Mouse (Mus musculus) ZHBTc4 (cell line): ENCODE measurements around the gene Ppp4r3a.

Experiments used
- DNase-seq: peaks from one replicate; pipeline ENCODE4 v3.0.0-alpha.2; 2011; ENCODE audit warnings: low read depth, low spot score

Ppp4r3a gene

DNA sequence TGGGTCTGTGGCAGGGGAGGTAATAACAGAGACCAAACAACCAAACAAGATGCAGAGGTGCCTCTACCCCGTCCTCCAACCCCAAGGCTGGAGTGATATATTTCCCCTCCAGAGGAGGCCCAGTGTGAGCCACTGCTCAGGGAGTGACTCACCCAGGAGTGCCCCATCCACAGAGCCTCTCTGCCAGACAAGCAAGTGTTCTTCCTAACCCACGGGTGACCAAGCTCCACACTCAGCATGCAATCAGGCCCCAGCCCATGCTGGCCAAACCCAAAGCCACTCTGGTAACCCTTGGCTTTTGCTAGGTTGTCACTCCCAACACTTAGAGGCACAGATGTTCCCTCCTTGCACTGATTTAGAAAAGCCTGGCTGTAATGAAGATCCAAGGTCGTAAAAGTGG lies 90.4 kb downstream of the Ppp4r3a start:
- DNase-seq: no peak

DNA sequence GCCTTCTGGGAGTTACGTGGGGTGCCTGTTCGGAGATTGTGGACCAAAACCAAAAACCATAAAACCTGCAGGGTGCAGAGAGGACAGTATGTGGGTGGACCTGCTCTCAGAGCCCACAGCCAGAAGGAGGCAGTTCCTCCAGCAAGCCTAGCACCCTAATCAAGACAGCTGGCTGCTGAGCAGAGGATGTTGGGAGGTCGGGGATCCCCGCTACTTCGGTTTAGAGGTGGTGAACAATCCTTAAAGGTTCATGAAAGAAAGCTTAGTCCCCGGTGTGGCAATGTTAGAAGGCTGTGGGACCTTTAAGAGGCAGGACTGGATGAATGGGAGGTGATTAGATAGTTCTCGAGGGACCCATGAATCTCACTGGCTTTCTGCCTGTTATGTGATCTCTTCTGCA lies 91.0 kb downstream of the Ppp4r3a start:
- no peak for DNase-seq

DNA sequence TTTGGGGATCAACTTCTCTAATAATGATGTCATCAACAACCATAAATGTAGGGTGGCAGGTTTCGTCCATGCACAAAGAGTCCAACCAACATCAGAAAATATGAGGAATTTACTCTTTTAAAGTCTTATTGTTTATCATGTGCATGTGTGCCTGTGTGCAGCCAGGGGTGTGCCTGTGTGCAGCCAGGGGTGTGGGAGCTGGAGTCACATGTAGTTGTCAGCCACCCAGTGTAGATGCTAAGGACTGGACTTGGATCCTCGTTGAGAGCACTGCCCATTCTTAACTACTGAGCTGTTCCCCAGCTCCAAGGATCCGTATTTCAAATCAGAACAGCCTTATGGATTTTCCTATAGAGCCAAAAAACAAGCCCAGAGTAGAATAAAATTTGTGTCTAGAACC lies 92.4 kb downstream of the Ppp4r3a start:
- DNase-seq: no peak

DNA sequence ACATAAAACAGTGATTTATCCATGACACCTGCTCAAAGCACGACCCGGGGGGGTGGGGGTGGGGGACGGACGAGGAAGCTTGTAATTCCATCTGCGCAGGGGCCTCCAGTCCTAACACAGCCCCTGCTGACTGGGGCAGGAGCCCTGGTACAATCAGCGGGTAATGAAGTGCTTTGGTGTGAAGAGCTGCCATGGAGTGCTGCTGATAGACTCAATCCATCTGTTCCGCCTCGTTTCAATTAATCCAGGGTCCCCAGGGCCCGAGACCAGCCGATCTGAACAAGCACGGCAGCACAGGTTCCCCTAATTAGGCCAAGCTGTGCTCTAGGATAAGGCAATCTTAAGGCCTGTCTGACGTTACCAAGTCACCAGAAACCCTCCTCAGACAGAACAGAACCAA lies 93.2 kb downstream of the Ppp4r3a start:
- no peak for DNase-seq

DNA sequence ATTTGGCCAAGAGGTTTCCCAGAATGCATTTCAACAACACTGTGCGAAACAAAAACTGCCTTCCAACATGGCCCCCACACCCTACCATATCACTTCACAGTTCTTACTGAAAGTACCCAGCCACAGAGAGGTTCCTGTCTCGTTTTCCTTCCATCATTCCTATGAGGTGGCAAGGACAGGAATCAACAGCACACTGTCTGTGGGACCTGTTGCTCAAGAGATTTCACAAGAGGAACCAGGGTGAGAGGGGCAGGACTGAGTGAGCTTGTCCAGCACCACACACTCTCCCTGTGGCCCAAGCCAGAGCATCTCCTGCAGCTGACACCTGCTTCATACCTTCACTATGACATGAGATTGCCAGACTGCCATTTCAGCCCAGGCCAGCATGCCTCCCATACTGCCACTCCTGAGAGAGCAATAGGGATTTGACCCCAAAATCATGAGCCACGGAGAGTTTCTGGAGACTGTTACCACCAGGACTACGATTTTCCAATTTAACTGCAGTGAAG lies 93.7 kb downstream of the Ppp4r3a start:
- DNase-seq: no peak
